Comparison of ENCODE assay signal across 9 mouse cellular contexts in the genomic region with DNA sequence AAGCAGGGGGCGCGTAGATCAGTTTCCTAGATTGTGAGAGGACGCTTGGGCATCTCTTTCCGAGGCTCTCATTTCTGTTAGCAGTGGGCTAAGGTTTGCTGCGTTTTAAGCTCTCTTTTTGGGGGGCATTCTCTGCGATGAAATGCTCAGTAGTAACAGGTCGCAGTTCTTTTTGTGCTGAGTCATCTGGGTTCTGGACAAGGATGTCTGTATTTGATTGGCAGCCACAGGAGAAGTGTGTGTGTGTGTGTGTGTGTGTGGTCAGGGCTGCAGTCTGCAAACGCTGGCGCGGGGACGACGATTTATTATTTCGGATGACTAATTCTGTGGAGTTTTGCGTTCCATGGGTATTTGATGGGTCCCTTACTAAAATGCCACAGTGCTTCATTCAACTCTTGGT.
DNase-seq lines count a peak whose midpoint lies in the region; ATAC-seq and TF ChIP-seq lines count a peak whose summit lies in the region.
"Had no signal": no experiment of that assay in that cellular context is flagged by ENCODE, and none has a peak within 500 bp of the region (broad histone marks: within the 10 kb centered on the region; RNA-seq: fewer than 3 reads in every experiment).

No protein-coding gene starts in this region.

- no peak for ATAC-seq in heart, embryonic 11.5 days (replicated peaks; ENCODE audit: insufficient number of reproducible peaks, low FRiP score, low TSS enrichment)
- ATAC-seq in midbrain, embryonic 14.5 days (ENCODE audit: low FRiP score, low TSS enrichment): no peak; the same call in 1 of the 2 replicates

- TF ChIP-seq POLR2A in brain, embryonic 14.5 days (IDR thresholded peaks at IDR 0.05; ENCODE audit: borderline replicate concordance, extremely low read depth, insufficient read depth, insufficient read length, poor library complexity, severe bottlenecking): no peak

- DNase-seq in heart, postnatal 14 days: no peak
- peak; percentile 56 for DNase-seq in brain, embryonic 14.5 days (ENCODE audit: low read depth)
- DNase-seq in forelimb bud, embryonic 11.5 days (ENCODE audit: low read depth, low spot score): peak; percentile 59
- DNase-seq in midbrain, embryonic 14.5 days: peak; percentile 42
- DNase-seq in urinary bladder, postnatal 36 days (ENCODE audit: low spot score in 2 of 2): no peak
- no peak for DNase-seq in right cerebral cortex, postnatal 25 days
- no peak for DNase-seq in right cerebral cortex, postnatal 4 days

- no peaks in the 10 kb centered on the region for H3K36me3 ChIP-seq in heart, embryonic 11.5 days (ENCODE audit: control insufficient read depth, insufficient read depth, low read length)
- no peaks in the 10 kb centered on the region for H3K36me3 ChIP-seq in midbrain, embryonic 14.5 days (ENCODE audit: control insufficient read depth, insufficient read depth, low read length)

- TF ChIP-seq CTCF in brain, embryonic 14.5 days (IDR thresholded peaks at IDR 0.05; ENCODE audit: borderline replicate concordance, extremely low read depth, insufficient read depth, insufficient read length): no peak

- H3K4me3 ChIP-seq in heart, embryonic 11.5 days (ENCODE audit: low read depth, low read length): no peak overlapping the region
- no peak overlapping the region for H3K4me3 ChIP-seq in midbrain, embryonic 14.5 days (replicated peaks; ENCODE audit: low read depth, low read length)
- H3K4me3 ChIP-seq: layer of hippocampus, adult 2 months had no signal

- H3K9ac ChIP-seq in heart, embryonic 11.5 days (ENCODE audit: low read depth, low read length): no peak overlapping the region
- H3K9ac ChIP-seq in midbrain, embryonic 14.5 days (replicated peaks; ENCODE audit: low read length): no peak overlapping the region

- H3K4me2 ChIP-seq in heart, embryonic 11.5 days: peak overlapping the region; percentile 34
- peak overlapping the region; percentile 24 for H3K4me2 ChIP-seq in midbrain, embryonic 14.5 days (ENCODE audit: low read length)

- no peaks in the 10 kb centered on the region for H3K27me3 ChIP-seq in heart, embryonic 11.5 days (ENCODE audit: control insufficient read depth, insufficient read depth, low read length)
- no peaks in the 10 kb centered on the region for H3K27me3 ChIP-seq in midbrain, embryonic 14.5 days (ENCODE audit: control insufficient read depth, insufficient read depth, low read length)

- intact Hi-C loops in heart, postnatal 14 days (cut with DNase I): no loop called here

- no peak overlapping the region for H3K27ac ChIP-seq in heart, embryonic 11.5 days (ENCODE audit: low read depth, low read length)
- no peak overlapping the region for H3K27ac ChIP-seq in midbrain, embryonic 14.5 days (replicated peaks; ENCODE audit: low read depth, low read length)
- H3K27ac ChIP-seq: layer of hippocampus, adult 2 months had no signal

- WGBS in heart, embryonic 11.5 days (ENCODE audit: insufficient replicate concordance): 40% methylated on average over 14 of the region's 14 CpGs
- WGBS in midbrain, embryonic 14.5 days: 21% methylated on average over 14 of the region's 14 CpGs

- H3K9me3 ChIP-seq in heart, embryonic 11.5 days (replicated peaks; ENCODE audit: control insufficient read depth, low read length): no peaks in the 10 kb centered on the region
- no peaks in the 10 kb centered on the region for H3K9me3 ChIP-seq in midbrain, embryonic 14.5 days (ENCODE audit: control insufficient read depth, low read length)

- no peaks in the 10 kb centered on the region for H3K4me1 ChIP-seq in heart, embryonic 11.5 days (ENCODE audit: control insufficient read depth, insufficient read depth, low read length)
- peaks cover 13% of the 10 kb centered on the region; the same call in 1 of the 2 replicates for H3K4me1 ChIP-seq in midbrain, embryonic 14.5 days (ENCODE audit: control insufficient read depth, insufficient read depth, low read length)

Comparison
In these comparisons a context has a peak if more than half of its experiments do, and no peak if none do; other contexts are left out.
1. DNase-seq: peak in brain, embryonic 14.5 days (single experiment), forelimb bud, embryonic 11.5 days (single experiment) and midbrain, embryonic 14.5 days (single experiment); none in heart, postnatal 14 days (0 of 2), urinary bladder, postnatal 36 days (0 of 2), right cerebral cortex, postnatal 25 days (single experiment) and right cerebral cortex, postnatal 4 days (single experiment).